Comparison of ENCODE assay signal across 10 mouse cellular contexts in the genomic region with DNA sequence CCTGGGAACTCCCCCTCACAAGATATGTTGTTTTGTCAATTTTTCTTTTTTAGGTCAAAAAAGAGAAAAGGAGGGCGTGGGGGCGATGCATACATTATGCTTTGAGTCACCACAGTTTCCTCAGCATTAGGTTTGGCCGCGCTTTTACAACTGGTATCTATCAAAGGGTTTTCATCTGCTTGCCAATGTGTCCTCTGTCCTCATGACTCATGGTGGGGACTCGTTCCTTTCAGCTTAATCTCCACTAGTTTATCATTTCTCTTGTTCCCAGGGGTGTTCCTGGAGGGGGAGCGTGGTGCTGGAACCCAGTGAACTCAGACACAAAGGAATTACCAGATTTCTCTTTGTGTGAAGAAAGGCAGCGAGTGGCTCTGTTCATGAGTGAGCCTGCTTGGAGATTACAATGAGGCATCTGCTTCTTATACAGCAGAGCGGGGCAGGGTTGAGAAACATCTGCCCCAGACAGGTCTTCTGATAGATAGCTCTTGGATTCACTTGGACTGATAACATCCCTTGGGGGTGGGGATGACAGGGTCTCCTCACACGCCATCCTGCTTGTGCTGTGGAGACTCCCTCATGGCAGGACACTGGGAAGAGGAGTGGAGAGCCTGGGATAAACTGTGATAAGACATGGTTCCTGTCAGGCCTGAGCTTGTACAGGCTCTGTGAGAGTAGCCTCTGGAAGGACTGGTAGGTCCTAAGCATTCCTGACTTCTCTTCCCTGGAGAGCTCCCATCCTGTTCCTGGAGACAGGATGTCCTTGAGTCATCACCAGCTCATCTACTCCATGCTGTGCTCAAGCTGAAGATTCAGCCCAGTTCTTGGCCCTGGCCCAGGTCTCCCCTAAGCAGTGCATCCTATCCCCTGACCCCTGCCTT.
DNase-seq lines count a peak whose midpoint lies in the region; ATAC-seq and TF ChIP-seq lines count a peak whose summit lies in the region.
"Had no signal": no experiment of that assay in that cellular context is flagged by ENCODE, and none has a peak within 500 bp of the region (broad histone marks: within the 10 kb centered on the region; RNA-seq: fewer than 3 reads in every experiment).

No protein-coding gene starts in this region.

- WGBS in hindbrain, embryonic 10.5 days: 81% methylated on average over 9 of the region's 9 CpGs
- WGBS in hindbrain, postnatal 0 days: 72% methylated on average over 9 of the region's 9 CpGs
- WGBS in liver, adult 2 months: 83% methylated on average over 9 of the region's 9 CpGs
- WGBS in kidney, embryonic 15.5 days: 65% methylated on average over 9 of the region's 9 CpGs
- 92% methylated on average over 9 of the region's 9 CpGs for WGBS in cerebellum, adult 2 months

- no peaks in the 10 kb centered on the region; the same call in 1 of the 2 replicates for H3K79me2 ChIP-seq in liver, adult 2 months (ENCODE audit: control insufficient read depth, insufficient read depth, low read length)

- no peaks in the 10 kb centered on the region for H3K27me3 ChIP-seq in hindbrain, embryonic 10.5 days (ENCODE audit: insufficient read depth, poor library complexity, severe bottlenecking)
- H3K27me3 ChIP-seq in hindbrain, postnatal 0 days (ENCODE audit: insufficient read depth, low read length): no peaks in the 10 kb centered on the region
- H3K27me3 ChIP-seq in liver, adult 2 months (ENCODE audit: control insufficient read depth, insufficient read depth, low read length): no peaks in the 10 kb centered on the region
- H3K27me3 ChIP-seq in kidney, embryonic 15.5 days: no peaks in the 10 kb centered on the region
- no peaks in the 10 kb centered on the region for H3K27me3 ChIP-seq in cerebellum, adult 2 months (ENCODE audit: control insufficient read depth, insufficient read depth, low read length)

- TF ChIP-seq POLR2A in embryonic fibroblast, embryonic 13.5 days (IDR thresholded peaks at IDR 0.05; ENCODE audit: low read depth, low read length): no peak
- no peak for TF ChIP-seq POLR2A in liver, adult 2 months (IDR thresholded peaks at IDR 0.05; ENCODE audit: extremely low read depth, insufficient read depth, low read length)
- no peak for TF ChIP-seq POLR2A in cerebellum, adult 2 months (IDR thresholded peaks at IDR 0.05; ENCODE audit: borderline replicate concordance, insufficient read depth, low read length)

- no peak for DNase-seq in hindbrain, embryonic 10.5 days (ENCODE audit: low spot score)
- no peak for DNase-seq in hindbrain, postnatal 0 days (ENCODE audit: low spot score)
- peak; percentile 85 for DNase-seq in 3T3-L1 (ENCODE audit: low read depth, low spot score)
- no peak for DNase-seq in liver, adult 2 months (ENCODE audit: extremely low read depth, low read depth, low spot score)
- no peak for DNase-seq in cerebellum, adult 2 months
- DNase-seq: forebrain, postnatal 0 days had no signal

- H3K27ac ChIP-seq in hindbrain, embryonic 10.5 days: peak overlapping the region; percentile 62
- no peak overlapping the region for H3K27ac ChIP-seq in hindbrain, postnatal 0 days
- H3K27ac ChIP-seq in embryonic fibroblast, embryonic 13.5 days (ENCODE audit: insufficient read depth, low read length): peak overlapping the region; percentile 99
- H3K27ac ChIP-seq in liver, adult 2 months (replicated peaks; ENCODE audit: insufficient read depth, low read depth, low read length): peak overlapping the region; percentile 32; the same call in 1 of the 2 replicates
- no peak overlapping the region; the same call in 1 of the 2 replicates for H3K27ac ChIP-seq in kidney, embryonic 15.5 days
- no peak overlapping the region for H3K27ac ChIP-seq in cerebellum, adult 2 months (ENCODE audit: insufficient read depth, low read length)
- H3K27ac ChIP-seq: left cerebral cortex, adult 2 months had no signal

- H3K9ac ChIP-seq in hindbrain, postnatal 0 days (replicated peaks; ENCODE audit: low read length): no peak overlapping the region
- H3K9ac ChIP-seq in liver, adult 2 months (ENCODE audit: low read depth, low read length): no peak overlapping the region
- no peak overlapping the region for H3K9ac ChIP-seq in kidney, embryonic 15.5 days
- H3K9ac ChIP-seq: forebrain, postnatal 0 days had no signal

- H3K9me3 ChIP-seq in hindbrain, embryonic 10.5 days: no peaks in the 10 kb centered on the region
- H3K9me3 ChIP-seq in hindbrain, postnatal 0 days (ENCODE audit: low read length): no peaks in the 10 kb centered on the region
- H3K9me3 ChIP-seq in kidney, embryonic 15.5 days (replicated peaks): no peaks in the 10 kb centered on the region

- H3K36me3 ChIP-seq in hindbrain, embryonic 10.5 days: no peaks in the 10 kb centered on the region
- no peaks in the 10 kb centered on the region for H3K36me3 ChIP-seq in hindbrain, postnatal 0 days (ENCODE audit: insufficient read depth, low read length)
- no peaks in the 10 kb centered on the region for H3K36me3 ChIP-seq in liver, adult 2 months (ENCODE audit: control insufficient read depth, insufficient read depth, low read length)
- no peaks in the 10 kb centered on the region for H3K36me3 ChIP-seq in kidney, embryonic 15.5 days

- no peak for ATAC-seq in hindbrain, postnatal 0 days
- ATAC-seq in granulocyte monocyte progenitor cell, adult 5-6 weeks (replicated peaks; ENCODE audit: poor library complexity, severe bottlenecking): no peak
- ATAC-seq in kidney, embryonic 15.5 days (replicated peaks; ENCODE audit: low FRiP score): no peak
- ATAC-seq: forebrain, postnatal 0 days had no signal

- H3K4me3 ChIP-seq in hindbrain, embryonic 10.5 days: no peak overlapping the region
- H3K4me3 ChIP-seq in hindbrain, postnatal 0 days (ENCODE audit: low read length): no peak overlapping the region
- H3K4me3 ChIP-seq in embryonic fibroblast, embryonic 13.5 days (ENCODE audit: insufficient read depth, low read length): no peak overlapping the region
- no peak overlapping the region for H3K4me3 ChIP-seq in liver, adult 2 months (ENCODE audit: insufficient read depth, low read depth, low read length)
- H3K4me3 ChIP-seq in kidney, embryonic 15.5 days (replicated peaks): no peak overlapping the region
- H3K4me3 ChIP-seq in cerebellum, adult 2 months (replicated peaks; ENCODE audit: insufficient read depth, low read depth, low read length): no peak overlapping the region
- H3K4me3 ChIP-seq: left cerebral cortex, adult 2 months had no signal

- H3K4me2 ChIP-seq in hindbrain, postnatal 0 days (ENCODE audit: low read depth, low read length): no peak overlapping the region
- no peak overlapping the region for H3K4me2 ChIP-seq in kidney, embryonic 15.5 days

- peaks cover 8% of the 10 kb centered on the region; the same call in 1 of the 2 replicates for H3K4me1 ChIP-seq in hindbrain, embryonic 10.5 days (replicated peaks)
- 0 out of 2 replicates have a peak, but pooled peaks cover 4% of the 10 kb centered on the region for H3K4me1 ChIP-seq in hindbrain, postnatal 0 days (ENCODE audit: insufficient read depth, low read length)
- H3K4me1 ChIP-seq in embryonic fibroblast, embryonic 13.5 days (ENCODE audit: control insufficient read depth, insufficient read depth, low read length): peaks cover 28% of the 10 kb centered on the region
- H3K4me1 ChIP-seq in liver, adult 2 months (ENCODE audit: control insufficient read depth, insufficient read depth, low read length): no peaks in the 10 kb centered on the region; the same call in 1 of the 2 replicates
- peaks cover 10% of the 10 kb centered on the region; the same call in 1 of the 2 replicates for H3K4me1 ChIP-seq in kidney, embryonic 15.5 days
- H3K4me1 ChIP-seq in cerebellum, adult 2 months (ENCODE audit: control insufficient read depth, insufficient read depth, low read length): no peaks in the 10 kb centered on the region; the same call in 1 of the 2 replicates

- TF ChIP-seq CTCF in hindbrain, postnatal 0 days (IDR thresholded peaks at IDR 0.05; ENCODE audit: low read depth): no peak
- no peak for TF ChIP-seq CTCF in embryonic fibroblast, embryonic 13.5 days (IDR thresholded peaks at IDR 0.05; ENCODE audit: borderline replicate concordance, insufficient read depth, low read length)
- no peak for TF ChIP-seq CTCF in liver, adult 2 months (IDR thresholded peaks at IDR 0.05; ENCODE audit: low read depth, low read length)
- TF ChIP-seq CTCF in cerebellum, adult 2 months (IDR thresholded peaks at IDR 0.05; ENCODE audit: borderline replicate concordance, insufficient read depth, low read depth, low read length): no peak

Comparison
In these comparisons a context has a peak if more than half of its experiments do, and no peak if none do; other contexts are left out.
1. H3K27ac ChIP-seq: peak in hindbrain, embryonic 10.5 days (single experiment), embryonic fibroblast, embryonic 13.5 days (single experiment) and liver, adult 2 months (single experiment); none in hindbrain, postnatal 0 days (single experiment), kidney, embryonic 15.5 days (single experiment) and cerebellum, adult 2 months (single experiment).